Mouse (Mus musculus) MEL (cell line): ENCODE data around the gene Rfx7.

Experiments
- CHD2 ChIP-seq: IDR thresholded peaks from 2 replicates; pipeline ENCODE4 v1.6.1; 2011; ENCODE audit warnings: low read length, improper control_type of control experiment
- CTCF ChIP-seq, 3 experiments: IDR thresholded peaks in 2 of 3; conservative IDR thresholded peaks in 1 of 3; 2 replicates each; pipeline ENCODE4 v1.5.1; 2011 to 2012; ENCODE audit warnings: low read length in 3 of 3, low read depth in 2 of 3, mild to moderate bottlenecking in 2 of 3, improper control_type of control experiment in 1 of 3, inconsistent platforms in 1 of 3, mixed read lengths in 1 of 3, moderate library complexity in 1 of 3; ENCODE audit not compliant: control insufficient read depth in 1 of 3, insufficient read depth in 1 of 3, poor library complexity in 1 of 3, severe bottlenecking in 1 of 3
- EP300 ChIP-seq, 2 experiments: IDR thresholded peaks; 2 replicates each; pipeline ENCODE4 v1.6.1; 2011; ENCODE audit warnings: improper control_type of control experiment in 2 of 2, low read length in 2 of 2, low read depth in 1 of 2, mild to moderate bottlenecking in 1 of 2
- MAX ChIP-seq: IDR thresholded peaks from 2 replicates; pipeline ENCODE4 v1.6.1; 2011; ENCODE audit warnings: low read length, improper control_type of control experiment
- POLR2A ChIP-seq, 2 experiments: IDR thresholded peaks; 2 replicates each; pipeline ENCODE4 v1.6.1; 2011 to 2012; ENCODE audit warnings: low read length in 2 of 2, mild to moderate bottlenecking in 2 of 2, control low read depth in 1 of 2, improper control_type of control experiment in 1 of 2, low read depth in 1 of 2, moderate library complexity in 1 of 2; ENCODE audit not compliant: control insufficient read depth in 1 of 2, insufficient read depth in 1 of 2, poor library complexity in 1 of 2
- SIN3A ChIP-seq: IDR thresholded peaks from 2 replicates; pipeline ENCODE4 v1.6.1; 2012; ENCODE audit warnings: low read length, improper control_type of control experiment, inconsistent platforms
- TCF12 ChIP-seq: IDR thresholded peaks from 2 replicates; pipeline ENCODE4 v1.6.1; 2014; ENCODE audit warnings: low read depth, mild to moderate bottlenecking, inconsistent platforms, low read length, improper control_type of control experiment, moderate library complexity
- USF2 ChIP-seq, 2 experiments: IDR thresholded peaks; 2 replicates each; pipeline ENCODE4 v1.6.1; 2011 to 2012; ENCODE audit warnings: improper control_type of control experiment in 2 of 2, low read length in 2 of 2, borderline replicate concordance in 1 of 2, inconsistent platforms in 1 of 2, low read depth in 1 of 2, mild to moderate bottlenecking in 1 of 2; ENCODE audit not compliant: insufficient read depth in 1 of 2
- ZMIZ1 ChIP-seq: IDR thresholded peaks from 2 replicates; pipeline ENCODE4 v1.6.1; 2012; ENCODE audit warnings: low read depth, mild to moderate bottlenecking, inconsistent platforms, low read length, improper control_type of control experiment, moderate library complexity

DNA sequence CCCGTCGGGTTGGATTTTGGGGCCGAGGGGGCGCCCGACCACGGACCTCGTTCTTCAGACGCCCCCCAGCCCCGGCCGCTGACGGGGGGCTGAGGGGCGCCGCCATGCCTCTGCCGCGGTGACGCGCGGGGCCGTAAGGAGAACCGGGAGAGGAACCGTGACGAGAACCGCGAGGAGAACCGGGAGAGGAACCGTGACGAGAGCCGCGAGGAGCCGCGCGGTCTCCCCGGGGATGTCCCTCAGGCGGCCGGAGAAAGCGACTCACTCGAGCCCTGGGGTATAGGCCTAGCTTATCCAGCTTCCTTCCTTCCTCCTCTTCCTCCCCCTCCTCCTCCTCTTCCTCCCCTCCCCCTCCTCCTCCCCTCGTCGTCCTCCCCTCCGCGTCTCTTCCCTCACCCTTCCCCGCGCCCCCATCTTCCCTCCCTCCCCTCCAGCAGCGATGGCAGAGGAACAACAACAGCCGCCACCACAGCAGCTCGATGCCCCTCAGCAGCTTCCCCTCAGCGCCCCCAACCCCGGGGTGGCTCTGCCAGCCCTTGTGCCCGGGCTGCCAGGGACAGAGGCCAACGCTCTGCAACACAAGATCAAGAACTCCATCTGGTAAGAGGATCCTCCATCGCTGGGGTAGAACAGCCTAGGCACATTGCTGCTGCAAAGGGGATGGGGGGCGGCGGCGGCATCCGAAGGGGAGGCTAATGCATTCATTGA is 495 bp downstream of the Rfx7 start:
- no peak for TF ChIP-seq EP300 (IDR thresholded peaks at IDR 0.05; ENCODE audit: low read depth in 1 of 2, low read length in 2 of 2)
- no peak for TF ChIP-seq CTCF (IDR thresholded peaks at IDR 0.05 in 2 of 3, conservative IDR thresholded peaks at IDR 0.05 in 1 of 3; ENCODE audit: control insufficient read depth in 1 of 3, insufficient read depth in 1 of 3, low read depth in 2 of 3, low read length in 3 of 3, poor library complexity in 1 of 3, severe bottlenecking in 1 of 3)
- TF ChIP-seq SIN3A, result peak; percentile 36; the same call in 1 of the 2 replicates
- no peak for TF ChIP-seq ZMIZ1
- no peak for TF ChIP-seq MAX
- no peak for TF ChIP-seq USF2 (IDR thresholded peaks at IDR 0.05; ENCODE audit: borderline replicate concordance in 1 of 2, insufficient read depth in 1 of 2, low read depth in 1 of 2, low read length in 2 of 2)
- no peak for TF ChIP-seq TCF12
- no peak for TF ChIP-seq CHD2
- TF ChIP-seq POLR2A (IDR thresholded peaks at IDR 0.05; ENCODE audit: control insufficient read depth in 1 of 2, insufficient read depth in 1 of 2, low read depth in 1 of 2, low read length in 2 of 2, poor library complexity in 1 of 2), result peak; percentile 9 to 27; a peak in 2 of 4 replicates
